Comparison of ENCODE assay signal across 17 mouse cellular contexts in genomic region chr14:74983079-74983478, GRCm38 (mm10).
"Had no signal": no experiment of that assay in that cellular context is flagged by ENCODE, and none has a peak within 500 bp of the region (broad histone marks: within the 10 kb centered on the region; RNA-seq: fewer than 3 reads in every experiment).

No protein-coding gene starts in this region.

- H3K4me3 ChIP-seq: midbrain, embryonic 10.5 days; midbrain, embryonic 12.5 days; neural tube, embryonic 13.5 days; neural tube, embryonic 15.5 days had no signal

- H3K36me3 ChIP-seq: midbrain, embryonic 10.5 days; midbrain, embryonic 12.5 days; neural tube, embryonic 13.5 days; neural tube, embryonic 15.5 days had no signal

- DNase-seq: lung, adult 18-20 months; lung, embryonic 14.5 days; lung, postnatal 10 days; lung, postnatal 4 days; midbrain, embryonic 14.5 days; right cerebral cortex, postnatal 25 days; right cerebral cortex, postnatal 4 days; spleen, adult 18-20 months; thymus, adult 18-20 months; thymus, postnatal 14 days; thymus, postnatal 36 days had no signal

- H3K27ac ChIP-seq: liver, embryonic 14.5 days; midbrain, embryonic 10.5 days; midbrain, embryonic 12.5 days; neural tube, embryonic 13.5 days; neural tube, embryonic 15.5 days had no signal

- H3K27me3 ChIP-seq: midbrain, embryonic 12.5 days; neural tube, embryonic 13.5 days; neural tube, embryonic 15.5 days had no signal

- H3K4me1 ChIP-seq: midbrain, embryonic 12.5 days; neural tube, embryonic 13.5 days; neural tube, embryonic 15.5 days had no signal

- ATAC-seq: midbrain, embryonic 16.5 days had no signal

- H3K9me3 ChIP-seq: midbrain, embryonic 10.5 days; midbrain, embryonic 12.5 days; neural tube, embryonic 13.5 days; neural tube, embryonic 15.5 days had no signal
